Mouse (Mus musculus) gastrocnemius, adult 18-20 months (tissue): Measurements from ENCODE around the gene Apon. TPM values are rescaled to one million over a fixed set of nuclear protein-coding genes. Genes with fewer than 3 reads are reported as not detected.

Experiments used
- total RNA-seq, 2 experiments: library from RNA; stranded (reverse); gene quantifications; 2 replicates each; pipeline ENCODE4 v1.2.3; 2021

The Apon gene
- total RNA-seq, 2 experiments from 2014 or later: 0.21 TPM; not detected in 1

Other genes starting within 250 kb of the Apon start
- not detected for gene Hsd17b6, start 246.5 kb upstream of the Apon start, total RNA-seq
- 1 to 10 TPM in 1 of 2 experiments, under 1 TPM in 1; 0.64 to 1.0 TPM for gene Prim1, start 238.9 kb upstream of the Apon start, total RNA-seq
- 100 to 1,000 TPM; 382 to 392 TPM for gene Naca, start 218.5 kb upstream of the Apon start, total RNA-seq
- 10 to 100 TPM; 72.1 to 87.9 TPM for gene Ptges3, start 195.1 kb upstream of the Apon start, total RNA-seq
- gene Atp5b, start 170.8 kb upstream of the Apon start, total RNA-seq: 1,000 to 10,000 TPM; 3,383 to 3,450 TPM
- 10 to 100 TPM; 12.4 to 13.9 TPM for gene Baz2a, start 162.5 kb upstream of the Apon start, total RNA-seq
- 10 to 100 TPM; 61.7 to 69.1 TPM for gene Rbms2, start 73.8 kb upstream of the Apon start, total RNA-seq
- under 1 TPM; 0.43 TPM for gene Gls2, start 59.6 kb upstream of the Apon start, total RNA-seq
- gene Spryd4, start 42.3 kb upstream of the Apon start, total RNA-seq: 10 to 100 TPM; 33.0 to 34.6 TPM
- not detected for gene Mip, start 28.3 kb upstream of the Apon start, total RNA-seq
- gene Timeless, start 22.0 kb upstream of the Apon start, total RNA-seq: 1 to 10 TPM; 2.1 to 3.2 TPM
- under 1 TPM in 1 of 2 experiments, not detected in 1; 0.28 TPM for gene Apof, start 14.6 kb downstream of the Apon start, total RNA-seq
- 1 to 10 TPM; 2.7 to 5.2 TPM for gene Stat2, start 16.5 kb downstream of the Apon start, total RNA-seq
- gene Il23a, start 44.7 kb downstream of the Apon start, total RNA-seq: not detected
- gene Pan2, start 49.2 kb downstream of the Apon start, total RNA-seq: 1 to 10 TPM; 3.3 to 3.7 TPM
- 10 to 100 TPM; 46.4 to 48.3 TPM for gene Cnpy2, start 68.4 kb downstream of the Apon start, total RNA-seq
- 100 to 1,000 TPM; 561 to 590 TPM for gene Cs, start 83.6 kb downstream of the Apon start, total RNA-seq
- gene Coq10a, start 114.9 kb downstream of the Apon start, total RNA-seq: 100 to 1,000 TPM; 388 to 467 TPM
- 10 to 100 TPM; 44.5 to 47.0 TPM for gene Ankrd52, start 123.0 kb downstream of the Apon start, total RNA-seq
- not detected for gene Slc39a5, start 147.1 kb downstream of the Apon start, total RNA-seq
- gene Nabp2, start 157.4 kb downstream of the Apon start, total RNA-seq: 10 to 100 TPM; 61.0 to 65.2 TPM
- gene Rnf41, start 157.6 kb downstream of the Apon start, total RNA-seq: 10 to 100 TPM; 12.7 to 13.2 TPM
- 10 to 100 TPM; 44.1 to 49.5 TPM for gene Smarcc2, start 205.2 kb downstream of the Apon start, total RNA-seq
- gene Myl6, start 240.0 kb downstream of the Apon start, total RNA-seq: 100 to 1,000 TPM; 150 to 187 TPM
- gene Myl6b, start 244.6 kb downstream of the Apon start, total RNA-seq: 10 to 100 TPM in 1 of 2 experiments, 1 to 10 TPM in 1; 9.0 to 28.2 TPM